Mouse (Mus musculus): ENCODE data around the gene Steap2. TPM values are rescaled to one million over a fixed set of nuclear protein-coding genes. Genes with fewer than 3 reads are reported as not detected.

The Steap2 gene
- total RNA-seq, 2 experiments from 2014 or later: not detected

DNA sequence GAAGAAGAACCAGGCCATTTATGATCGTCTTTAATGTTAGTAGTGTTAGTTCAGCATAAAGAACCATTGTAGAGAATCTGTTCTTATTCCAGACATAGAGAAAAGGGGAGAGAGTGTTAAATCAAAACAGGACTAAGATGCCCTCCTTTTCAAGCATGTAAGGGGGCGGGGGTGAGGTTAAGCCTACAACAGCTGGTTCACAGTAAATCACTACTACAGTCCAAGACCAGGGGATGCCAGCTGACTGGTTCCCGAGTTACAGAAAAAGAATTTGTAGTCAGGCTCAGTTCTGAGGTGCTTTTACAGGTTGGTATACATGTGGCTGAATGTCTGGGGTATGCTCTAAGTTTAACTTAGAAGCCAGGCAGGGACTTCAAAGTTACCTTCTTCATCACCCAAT, 18.3 kb downstream of the Steap2 start:
- no peak for ATAC-seq (replicated peaks; ENCODE audit: low FRiP score, poor library complexity, severe bottlenecking)

DNA sequence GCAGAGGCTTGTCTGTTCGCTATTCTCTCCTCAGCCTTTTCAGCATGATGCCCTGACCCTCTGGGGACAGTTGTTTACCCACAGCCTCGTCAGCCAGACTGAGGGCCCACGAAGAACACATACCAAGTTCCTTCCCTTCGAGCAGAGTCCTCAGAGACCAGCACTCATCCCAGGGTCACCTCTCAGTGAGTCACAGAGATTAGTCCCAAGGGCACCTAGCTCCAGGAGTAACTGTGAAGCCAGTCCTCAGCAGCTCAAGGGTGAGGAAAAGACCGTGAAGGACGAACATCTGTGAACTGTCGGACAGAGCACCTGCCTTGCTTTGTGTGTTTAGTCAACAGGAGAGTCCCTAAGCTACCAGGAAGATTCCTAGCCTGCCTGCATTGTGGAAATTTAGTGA, 25.5 kb downstream of the Steap2 start:
- no peak for ATAC-seq (replicated peaks; ENCODE audit: low FRiP score, poor library complexity, severe bottlenecking)

DNA sequence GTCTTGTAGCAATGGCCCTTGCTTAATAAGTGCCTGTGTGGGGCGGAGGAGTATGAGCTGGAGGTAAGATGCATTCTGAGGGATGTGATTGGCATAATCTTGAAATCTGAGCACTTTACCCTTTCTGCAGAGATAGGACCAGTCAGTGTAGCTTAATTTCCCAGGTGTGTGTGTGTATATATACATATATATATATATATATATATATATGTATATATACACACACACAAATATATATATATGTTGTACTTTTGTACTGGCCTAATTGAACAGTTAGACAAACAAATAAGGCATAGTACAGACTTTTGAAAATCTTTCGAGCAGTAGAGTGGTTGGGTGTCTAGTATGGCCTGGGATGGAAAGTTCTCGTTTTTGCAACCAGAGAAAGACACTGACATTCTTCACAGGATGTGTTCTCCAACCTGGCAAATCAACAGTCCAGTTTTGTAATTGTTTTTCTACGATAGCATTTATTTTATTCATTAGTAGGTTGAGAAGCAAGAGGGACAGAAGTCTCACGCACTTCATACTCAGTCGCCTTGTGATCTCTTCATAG, 29.9 kb downstream of the Steap2 start:
- ATAC-seq (replicated peaks; ENCODE audit: low FRiP score, poor library complexity, severe bottlenecking): no peak

DNA sequence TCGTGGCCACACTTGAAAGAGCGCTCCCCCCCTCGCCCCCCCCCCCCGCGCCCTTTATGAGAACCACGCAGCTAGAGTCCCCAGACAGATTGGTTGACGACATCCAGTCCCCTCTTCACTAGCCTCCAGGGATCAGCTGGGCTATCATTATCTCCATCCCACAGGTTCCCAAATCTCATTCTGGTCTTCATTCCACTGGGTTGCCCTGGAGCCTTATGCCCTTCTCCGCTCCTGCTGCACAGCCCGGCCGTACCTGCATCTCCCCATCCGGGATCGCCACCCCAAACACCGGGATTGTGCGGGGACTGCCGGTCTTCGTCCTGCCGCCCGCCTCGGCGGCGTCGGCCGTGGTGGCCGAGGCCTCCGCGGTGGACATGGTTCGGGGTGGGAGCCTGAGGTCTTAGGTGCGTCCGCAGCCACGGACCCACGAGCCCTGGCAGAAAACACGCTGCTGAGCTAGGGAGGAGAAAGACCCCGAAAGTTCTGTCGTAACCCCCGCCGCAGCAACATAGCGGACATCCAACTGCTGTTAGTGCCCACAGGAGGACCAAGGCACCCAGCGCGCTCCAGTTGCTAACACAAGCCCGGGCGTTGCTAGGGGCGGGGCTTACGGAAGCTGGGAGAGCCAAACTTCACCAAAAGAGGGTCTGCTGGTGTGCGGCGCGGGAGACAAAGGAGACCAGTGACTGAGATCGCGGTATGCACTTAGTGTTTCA, 30.6 kb downstream of the Steap2 start, which contains the start of gene Cfap69:
Gene Cfap69 (minus strand): TSS at position 585 of the 716 bp plus-strand sequence.
- ATAC-seq (replicated peaks; ENCODE audit: low FRiP score, poor library complexity, severe bottlenecking): no peak

DNA sequence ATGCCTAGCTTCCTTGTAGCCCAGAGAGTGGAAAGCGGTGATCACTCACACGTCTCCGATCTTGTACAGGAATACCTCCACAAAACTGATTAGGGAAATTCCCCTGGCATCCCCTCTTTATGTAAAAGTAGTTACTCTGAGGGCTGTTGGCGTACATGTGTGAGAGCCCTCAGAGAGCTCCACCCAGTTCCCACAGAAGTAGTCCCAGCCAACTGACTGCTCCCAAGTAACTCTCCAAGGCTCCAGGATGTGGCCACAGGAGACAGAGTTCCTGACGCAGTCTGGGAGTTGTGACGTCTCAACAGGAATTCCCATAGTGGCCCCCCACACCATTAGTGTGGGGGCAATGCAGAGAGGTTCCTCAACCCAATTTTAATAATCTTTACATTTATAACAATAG, 31.3 kb downstream of the Steap2 start:
- no peak for ATAC-seq (replicated peaks; ENCODE audit: low FRiP score, poor library complexity, severe bottlenecking)

DNA sequence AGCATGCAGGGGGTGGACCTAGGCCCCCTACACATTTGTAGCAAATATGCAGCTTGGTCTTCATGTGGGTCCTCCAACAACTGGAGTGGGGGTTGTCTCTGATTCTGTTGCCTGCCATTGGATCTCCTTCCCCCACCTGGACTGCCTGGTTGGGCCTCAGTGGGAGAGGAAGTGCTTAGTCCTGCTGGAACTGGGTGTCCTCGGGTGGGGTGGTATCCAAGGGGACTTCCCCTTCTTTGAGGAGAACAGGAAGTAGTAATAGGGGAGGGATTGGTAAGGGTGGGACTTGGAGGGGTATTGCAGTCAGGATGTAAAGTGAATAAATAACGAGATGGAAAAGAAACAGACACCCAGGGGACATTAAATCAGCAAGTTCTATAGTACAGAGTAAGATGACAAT, 35.7 kb downstream of the Steap2 start:
- no peak for ATAC-seq (replicated peaks; ENCODE audit: low FRiP score, poor library complexity, severe bottlenecking)

DNA sequence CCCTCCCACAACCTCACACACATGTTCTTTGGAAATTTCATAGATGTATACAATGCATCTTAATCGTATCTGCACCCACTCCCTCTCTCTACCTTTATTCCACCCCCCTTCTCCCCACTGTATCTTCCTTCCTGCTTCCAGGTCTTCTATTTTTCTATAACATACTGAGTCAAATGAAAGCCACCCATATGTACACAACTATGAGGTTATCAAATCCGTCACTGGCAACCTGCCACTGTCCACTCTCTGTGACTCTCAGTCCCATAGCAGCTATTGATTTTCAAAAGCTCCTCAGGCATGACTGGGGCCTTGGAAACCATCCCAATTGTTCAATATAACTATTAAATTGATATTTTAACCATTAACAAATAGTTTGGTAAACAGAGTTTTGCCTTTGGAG, 36.4 kb downstream of the Steap2 start:
- no peak for ATAC-seq (replicated peaks; ENCODE audit: low FRiP score, poor library complexity, severe bottlenecking)

DNA sequence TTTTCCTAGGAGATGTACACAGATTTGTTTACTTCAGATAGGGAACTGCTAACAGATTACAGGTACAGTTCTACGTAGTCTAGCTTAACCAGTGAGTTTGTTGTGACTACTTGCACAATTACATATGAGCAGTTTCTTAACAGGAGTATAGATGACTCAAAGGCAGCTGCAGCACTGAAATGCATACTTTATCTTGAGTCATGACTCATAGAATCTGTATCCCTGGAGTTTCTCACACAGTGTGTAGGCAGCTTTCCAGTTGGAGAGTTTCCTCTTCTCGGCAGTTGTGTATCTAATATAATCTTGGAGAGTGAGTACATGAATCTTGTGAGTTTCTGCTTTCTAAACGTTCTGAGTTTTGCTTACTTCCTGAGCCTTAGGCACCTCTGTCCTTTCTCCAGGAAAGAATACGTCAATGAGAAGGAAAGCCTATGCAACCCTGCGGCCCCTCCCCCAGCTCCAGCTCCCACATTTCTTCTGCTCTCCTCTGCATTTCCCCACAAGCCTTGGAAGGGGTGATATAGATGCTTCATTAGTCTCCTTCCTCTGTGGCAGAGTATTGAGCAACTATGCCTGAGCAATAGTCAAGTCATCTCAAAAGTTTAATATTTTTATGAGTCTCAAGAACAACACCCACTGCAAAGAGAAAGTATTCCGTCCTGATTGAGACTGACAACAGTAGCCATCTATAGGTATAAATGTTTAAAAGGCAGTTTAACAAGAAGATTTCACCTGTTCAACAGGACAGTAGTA, 45.4 kb downstream of the Steap2 start:
- no peak for ATAC-seq (replicated peaks; ENCODE audit: low FRiP score, poor library complexity, severe bottlenecking)

DNA sequence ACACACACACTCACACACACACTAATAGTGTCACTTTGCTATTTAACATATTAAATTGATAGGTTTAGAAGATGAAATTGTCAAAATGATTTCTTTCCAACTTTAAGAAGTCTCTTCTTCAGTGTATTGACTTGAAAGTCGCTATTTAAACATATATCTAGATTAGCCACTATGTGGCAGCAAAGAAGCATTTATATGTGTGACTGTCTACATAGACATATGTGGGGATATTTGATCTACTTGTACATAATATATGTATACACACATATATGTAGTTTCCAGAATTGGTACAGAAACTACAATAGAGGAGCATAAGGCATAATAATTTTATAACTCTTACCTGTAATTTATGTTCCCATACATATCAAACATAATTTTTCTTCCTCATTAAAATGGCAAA, 48.2 kb downstream of the Steap2 start:
- no peak for ATAC-seq (replicated peaks; ENCODE audit: low FRiP score, poor library complexity, severe bottlenecking)

DNA sequence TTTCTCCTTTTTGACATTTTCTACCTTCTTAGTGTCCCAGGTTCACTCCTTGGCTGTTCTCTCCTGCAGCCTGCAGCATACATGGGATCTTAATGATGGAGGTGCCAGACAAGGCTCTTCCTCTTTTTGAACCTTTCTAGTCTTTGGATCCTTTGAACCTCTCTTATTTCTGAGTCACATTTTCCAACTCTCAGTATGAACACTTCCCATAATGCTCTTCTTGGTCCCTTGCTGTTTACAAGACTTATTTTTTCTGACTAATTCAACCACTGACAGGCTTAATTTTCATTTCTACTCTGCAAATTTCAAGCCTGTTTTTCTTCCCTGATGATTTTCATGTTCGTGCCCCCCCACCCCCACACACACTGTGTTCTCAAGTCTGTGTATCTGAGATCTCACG, 55.9 kb downstream of the Steap2 start:
- ATAC-seq (replicated peaks; ENCODE audit: low FRiP score, poor library complexity, severe bottlenecking): no peak

DNA sequence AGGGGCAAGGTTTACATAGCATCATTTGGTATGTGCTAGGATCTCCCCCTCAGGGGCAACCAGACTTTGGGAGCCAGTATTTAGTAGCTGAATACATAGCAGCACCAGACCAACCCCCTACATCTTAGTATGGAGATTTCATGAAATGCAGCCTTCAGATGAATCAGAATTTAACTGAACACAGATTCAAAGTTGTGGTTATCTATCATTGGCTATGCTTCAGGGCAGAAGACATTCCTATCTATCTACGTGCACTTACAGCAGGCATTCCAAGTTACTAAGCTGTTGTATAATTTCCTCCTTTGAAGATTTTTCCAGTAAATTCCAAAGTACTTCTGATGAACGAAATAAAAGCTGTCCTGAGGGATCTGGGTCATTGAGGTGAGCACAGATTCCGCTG, 68.9 kb downstream of the Steap2 start:
- ATAC-seq (replicated peaks; ENCODE audit: low FRiP score, poor library complexity, severe bottlenecking): no peak

DNA sequence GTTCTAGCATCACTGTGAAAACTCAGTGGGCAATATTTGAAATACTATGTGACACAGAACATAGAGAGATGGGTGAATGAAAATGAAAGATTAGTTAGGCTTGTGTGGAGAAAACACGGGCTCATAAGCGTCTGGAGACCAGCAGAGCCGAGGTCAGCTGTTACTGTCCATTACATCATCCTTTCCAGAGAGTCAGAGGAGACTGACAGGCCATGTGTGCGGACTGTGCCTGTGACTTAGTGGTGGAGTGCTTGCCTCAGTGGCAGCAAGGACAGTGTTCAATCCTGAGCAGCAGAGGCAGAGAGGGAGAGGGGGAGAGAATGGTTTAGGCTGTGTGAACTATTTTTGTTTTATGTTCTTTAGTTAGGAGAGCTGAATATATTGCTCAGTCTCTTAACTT, 76.0 kb downstream of the Steap2 start:
- no peak for ATAC-seq (replicated peaks; ENCODE audit: low FRiP score, poor library complexity, severe bottlenecking)

Other genes with a start within 250 kb of the Steap2 start
- not detected in 2 replicates for gene 1700015F17Rik, start 215.4 kb downstream of the Steap2 start, total RNA-seq (2015; ENCODE audit: low replicate concordance)
- gene 1700015F17Rik, start 215.4 kb downstream of the Steap2 start, total RNA-seq (2017; ENCODE audit: low replicate concordance): not detected in 2 replicates
- gene Cldn12, start 179.6 kb downstream of the Steap2 start, total RNA-seq (2015; ENCODE audit: low replicate concordance): 0.42 TPM in 1 of 2 replicates, not detected in the other
- gene Cldn12, start 179.6 kb downstream of the Steap2 start, total RNA-seq (2017; ENCODE audit: low replicate concordance): 0.98 and 1.2 TPM in 2 replicates
- gene Gtpbp10, start 135.0 kb downstream of the Steap2 start, total RNA-seq (2015; ENCODE audit: low replicate concordance): 2.7 and 10.6 TPM in 2 replicates
- gene Gtpbp10, start 135.0 kb downstream of the Steap2 start, total RNA-seq (2017; ENCODE audit: low replicate concordance): 3.8 and 5.0 TPM in 2 replicates
- gene Gm8773, start 120.8 kb downstream of the Steap2 start, total RNA-seq (2015; ENCODE audit: low replicate concordance): not detected in 2 replicates
- gene Gm8773, start 120.8 kb downstream of the Steap2 start, total RNA-seq (2017; ENCODE audit: low replicate concordance): not detected in 2 replicates
- gene Cfap69, start 30.3 kb downstream of the Steap2 start, total RNA-seq (2015; ENCODE audit: low replicate concordance): not detected in 2 replicates
- 4.6 TPM in 1 of 2 replicates, not detected in the other for gene Cfap69, start 30.3 kb downstream of the Steap2 start, total RNA-seq (2017; ENCODE audit: low replicate concordance)
- not detected in 2 replicates for gene Steap1, start 54.7 kb upstream of the Steap2 start, total RNA-seq (2015; ENCODE audit: low replicate concordance)
- gene Steap1, start 54.7 kb upstream of the Steap2 start, total RNA-seq (2017; ENCODE audit: low replicate concordance): not detected in 2 replicates